Mouse (Mus musculus): ENCODE results near the gene Anks1b.

The Anks1b gene

GRCm38 (mm10) chr10:90828581-90829393 is 955.5 kb downstream of the Anks1b start:
- peak; percentile 53 for DNase-seq

GRCm38 (mm10) chr10:90829394-90830267 is 956.3 kb downstream of the Anks1b start:
- peak; percentile 67 for DNase-seq

DNA sequence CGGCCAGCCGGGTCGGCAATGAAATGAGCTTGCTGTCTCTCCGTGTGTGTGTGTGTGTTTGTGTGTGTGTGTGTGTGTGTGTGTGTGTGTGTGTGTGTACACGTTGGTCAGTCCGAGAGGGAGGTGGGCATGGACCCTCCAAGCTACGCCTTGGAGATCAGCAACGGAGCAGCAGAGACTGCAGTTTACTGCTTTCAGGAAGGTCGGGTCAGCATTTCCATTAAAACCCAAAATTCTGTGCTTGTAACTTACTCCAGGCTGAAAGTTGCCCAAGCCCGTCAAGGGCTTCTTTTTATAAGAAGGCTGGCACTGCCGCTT is 956.9 kb downstream of the Anks1b start:
- no peak for DNase-seq

GRCm38 (mm10) chr10:90830591-90831287 is 957.4 kb downstream of the Anks1b start:
- peak; percentile 30 for DNase-seq

GRCm38 (mm10) chr10:90831288-90831626 is 957.9 kb downstream of the Anks1b start:
- DNase-seq: no peak

GRCm38 (mm10) chr10:90834306-90834705 is 961.0 kb downstream of the Anks1b start:
- DNase-seq: no peak

GRCm38 (mm10) chr10:90835195-90835594 is 961.9 kb downstream of the Anks1b start:
- no peak for DNase-seq

DNA sequence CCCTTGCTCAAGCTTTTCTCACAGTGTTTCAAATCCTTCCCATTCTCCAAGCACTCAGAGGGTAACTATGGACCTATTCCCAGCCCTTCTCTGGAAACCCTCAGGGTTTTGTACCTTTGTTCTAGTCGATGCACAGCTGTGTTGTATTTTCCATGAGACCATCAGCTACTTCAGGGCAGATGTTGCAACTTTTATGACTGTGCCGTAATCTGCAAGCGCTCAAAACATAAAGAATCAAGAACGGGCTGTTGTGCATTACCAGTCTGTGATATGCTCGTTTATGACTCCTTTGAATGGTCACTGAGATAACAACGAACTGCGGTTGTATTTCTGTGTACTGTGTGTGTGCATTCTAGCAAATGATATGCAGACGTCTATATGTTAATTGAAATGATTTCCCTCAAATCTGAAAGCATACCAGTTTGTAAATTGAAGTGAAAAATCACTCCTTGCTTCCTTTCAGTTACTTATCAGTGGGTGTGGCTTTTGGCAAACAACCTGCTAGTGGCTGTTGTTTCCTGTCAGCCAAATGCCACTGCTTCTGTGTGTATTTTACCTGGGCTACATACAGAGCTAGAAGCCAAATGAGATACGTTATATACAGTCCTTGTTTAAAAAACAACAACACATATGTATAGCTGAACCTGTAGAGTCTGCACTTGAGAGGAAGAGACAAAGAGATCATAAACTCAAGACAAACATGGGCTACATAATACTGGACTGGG is 966.5 kb downstream of the Anks1b start:
- no peak for DNase-seq

DNA sequence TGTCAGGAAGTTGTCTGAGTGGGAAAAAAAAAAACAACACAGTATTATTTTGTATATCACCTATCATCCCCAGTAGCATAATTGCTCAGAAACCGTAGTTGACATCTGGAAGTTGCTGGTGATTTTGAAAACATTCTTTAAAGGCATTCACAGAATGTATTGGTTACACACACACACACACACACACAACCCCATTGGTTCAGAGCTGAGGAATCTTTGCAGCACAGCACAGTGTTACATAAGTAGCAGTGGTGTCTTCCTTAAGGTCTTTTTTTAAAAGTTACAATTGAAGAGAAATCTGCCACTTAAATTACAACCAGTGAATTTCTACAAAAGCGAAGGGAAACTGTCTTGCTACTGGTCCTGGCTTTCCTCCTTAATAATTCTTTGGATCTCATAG is 969.1 kb downstream of the Anks1b start:
- DNase-seq: no peak

DNA sequence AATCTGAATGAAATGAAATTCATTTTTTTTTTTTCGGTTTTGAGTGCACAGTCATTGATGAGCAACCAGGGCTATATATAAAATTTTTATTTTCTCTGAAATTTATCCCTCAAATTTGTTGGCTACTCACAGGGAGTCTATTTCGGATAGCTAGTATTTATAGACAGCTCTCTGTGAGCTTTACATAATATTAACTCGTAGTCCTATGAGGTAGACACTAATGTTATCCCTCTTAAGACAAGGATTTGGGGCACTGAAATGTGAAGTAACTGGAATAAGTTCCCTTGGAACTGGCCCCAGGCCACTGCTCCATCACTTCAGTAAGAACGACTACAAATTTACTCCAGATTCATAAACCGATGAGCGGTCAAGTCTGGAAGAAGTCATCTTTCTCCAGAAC is 977.8 kb downstream of the Anks1b start:
- no peak for DNase-seq

- no peak for DNase-seq
Measured at GRCm38 (mm10) chr10:90851999-90852398, 978.7 kb downstream of the Anks1b start.

GRCm38 (mm10) chr10:90852432-90852831 is 979.1 kb downstream of the Anks1b start:
- no peak for DNase-seq

DNA sequence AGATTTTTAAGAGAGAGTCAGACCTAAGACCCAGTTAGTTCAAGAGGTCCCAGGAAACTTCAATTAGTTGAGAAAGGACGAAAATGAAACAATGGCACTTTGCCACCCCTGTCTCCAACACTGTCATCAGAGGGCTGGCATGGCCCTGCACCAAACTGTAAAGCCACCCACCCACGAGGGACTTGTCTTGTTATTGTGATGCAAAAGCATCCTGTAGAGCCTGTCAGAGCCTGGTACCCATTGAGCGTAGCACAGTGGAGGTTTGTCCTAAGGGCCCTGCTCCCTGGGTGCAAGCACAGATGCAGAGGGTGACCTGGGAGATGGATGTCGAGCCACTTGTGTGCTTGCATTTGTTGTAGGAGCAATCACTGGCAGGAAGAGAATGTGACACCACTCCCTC is 983.4 kb downstream of the Anks1b start:
- peak; percentile 18 for DNase-seq

GRCm38 (mm10) chr10:90859665-90860523 is 986.6 kb downstream of the Anks1b start:
- no peak for DNase-seq

DNA sequence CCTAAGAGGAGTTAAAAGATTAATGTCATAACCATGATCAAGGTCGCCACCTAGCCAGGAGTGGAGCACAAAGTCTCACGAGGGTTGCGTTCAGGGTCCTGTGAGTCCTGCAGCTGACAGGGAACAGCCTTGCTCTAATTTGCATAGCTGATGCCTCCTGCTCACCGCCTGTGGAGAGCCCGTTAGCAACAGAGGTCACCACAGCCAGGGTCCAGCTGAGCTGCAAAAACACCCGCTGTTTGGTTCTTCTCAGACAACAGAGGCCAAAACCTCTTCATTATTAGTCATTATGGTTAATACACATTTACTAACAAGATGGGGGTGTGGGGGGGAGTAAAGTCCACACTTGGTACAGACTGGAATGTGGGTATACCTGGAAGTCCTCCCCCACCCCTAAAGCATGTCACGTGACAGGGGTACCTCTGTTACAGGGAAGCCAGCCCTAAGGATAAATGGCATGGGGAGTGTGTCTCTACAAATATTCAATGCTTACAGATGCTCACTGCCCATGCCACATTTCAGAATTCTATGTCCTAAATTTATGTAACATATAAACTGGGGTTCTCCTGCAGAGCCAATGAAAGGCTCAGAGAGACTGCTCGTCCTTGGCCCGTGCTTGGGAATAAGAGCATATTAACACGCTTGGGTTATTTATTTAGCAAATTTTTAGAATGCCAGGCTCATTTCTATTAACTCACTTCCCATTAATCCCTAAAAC is 990.7 kb downstream of the Anks1b start:
- DNase-seq: peak; percentile 23

- no peak for DNase-seq
Measured at GRCm38 (mm10) chr10:90864599-90864889, 991.2 kb downstream of the Anks1b start.

DNA sequence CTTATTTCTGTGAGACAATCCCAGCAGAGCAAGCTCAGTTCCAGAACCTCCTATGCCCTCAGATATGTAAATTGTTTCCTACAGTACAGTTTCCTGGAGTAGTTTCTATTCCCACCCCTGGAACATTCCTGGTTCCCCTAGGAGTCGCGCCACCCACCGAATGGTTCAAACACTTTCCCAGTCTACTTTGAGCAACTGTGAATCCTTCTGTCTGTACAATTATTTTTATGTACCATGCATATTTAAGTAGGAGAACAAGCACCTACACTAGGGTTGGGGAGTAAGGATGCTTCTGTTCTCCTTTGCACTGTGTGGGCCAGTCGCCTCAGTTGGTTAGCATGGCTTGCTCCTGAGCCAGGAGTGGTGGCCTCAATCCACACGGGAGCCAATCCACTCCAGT is 999.9 kb downstream of the Anks1b start:
- no peak for DNase-seq

GRCm38 (mm10) chr10:90874166-90874565 is 1000.9 kb downstream of the Anks1b start:
- DNase-seq: no peak

DNA sequence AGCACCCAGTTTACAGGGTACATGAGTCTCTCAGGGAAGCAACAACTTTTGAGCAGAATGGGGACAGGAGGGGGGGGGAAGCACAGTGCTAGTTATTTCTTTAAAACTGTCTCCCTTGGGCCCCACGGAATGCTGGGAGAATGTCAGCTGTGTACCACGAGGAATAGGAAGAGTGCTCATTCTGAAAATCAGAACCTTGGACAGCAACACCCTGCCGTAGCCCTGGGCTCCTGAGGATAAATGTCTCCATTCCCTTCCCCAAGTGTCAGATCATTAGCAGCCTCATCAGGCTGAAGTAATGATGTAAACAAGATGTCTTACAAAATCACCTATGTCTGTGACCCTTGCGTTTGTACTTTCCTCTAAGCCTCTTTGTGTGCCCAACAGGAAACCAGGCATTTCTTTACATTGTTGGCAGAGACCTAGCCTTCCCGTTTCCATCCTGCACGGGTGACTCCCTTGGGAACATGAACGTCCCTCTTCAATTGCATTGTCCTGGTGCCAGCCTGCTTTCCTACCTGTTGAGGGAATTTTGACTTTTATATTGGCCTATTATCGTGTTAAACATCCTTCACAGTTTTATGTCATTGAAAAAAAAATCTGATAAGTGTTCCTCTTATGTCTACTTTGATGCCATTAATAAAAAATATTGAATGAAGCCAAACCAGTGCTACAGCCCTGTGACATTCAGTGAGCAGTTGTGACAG is 1007.7 kb downstream of the Anks1b start:
- no peak for DNase-seq

DNA sequence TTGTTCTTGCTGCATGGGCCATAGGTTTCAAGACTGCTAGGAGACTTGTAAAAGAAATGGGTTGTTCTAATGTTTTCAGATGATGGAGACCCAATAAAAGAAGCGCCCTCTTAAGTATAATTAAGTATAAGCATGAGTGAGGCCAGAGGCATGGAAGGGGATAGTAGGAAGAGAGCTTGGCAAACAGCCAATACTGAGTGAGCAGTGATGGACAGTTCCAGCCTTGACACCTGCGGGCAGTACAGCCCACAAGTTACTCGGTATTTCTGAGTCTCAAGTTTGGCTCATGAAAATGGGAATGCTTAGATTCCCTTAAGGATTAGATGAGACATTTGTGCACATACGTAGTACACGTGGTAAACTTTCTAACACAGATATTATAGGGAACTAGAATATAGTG is 1016.3 kb downstream of the Anks1b start:
- no peak for DNase-seq

- no peak for DNase-seq
Measured at GRCm38 (mm10) chr10:90892728-90893127, 1019.4 kb downstream of the Anks1b start.
